Mouse (Mus musculus) mouse embryonic stem cell (cell line): Measurements from ENCODE around the gene Tssk3.

ENCODE experiments used
- in situ Hi-C, 2 experiments: fragments of 300-500 bp; cut with MboI; formaldehyde crosslinking; loops; 1 replicate in 1 of 2; 3 replicates in 1 of 2; pipeline ENCODE4 v1.14.3; 2019 to 2020; ENCODE audit warnings: low sequenced_read_pairs in 2 of 2, low pct_unique_long_range_greater_than_20kb in 1 of 2, mixed read lengths in 1 of 2; ENCODE audit not compliant: unreplicated experiment in 1 of 2

Tssk3 gene

GRCm38 (mm10) chr4:129502901-129503444 lies 12.2 kb upstream of the Tssk3 start:
- in situ Hi-C loops = no loop called here

- in situ Hi-C loops = no loop called here
Measured at GRCm38 (mm10) chr4:129502327-129502888, 11.6 kb upstream of the Tssk3 start.

- in situ Hi-C loops = no loop called here
Measured at GRCm38 (mm10) chr4:129500607-129501566, 10.1 kb upstream of the Tssk3 start.

GRCm38 (mm10) chr4:129500017-129500416 lies 9.2 kb upstream of the Tssk3 start:
- in situ Hi-C loops = no loop called here

GRCm38 (mm10) chr4:129498941-129499340 lies 8.1 kb upstream of the Tssk3 start:
- in situ Hi-C loops = no loop called here

GRCm38 (mm10) chr4:129496631-129497030 lies 5.8 kb upstream of the Tssk3 start:
- in situ Hi-C loops = no loop called here

- in situ Hi-C loops = no loop called here
Measured at GRCm38 (mm10) chr4:129495672-129496562, 5.1 kb upstream of the Tssk3 start.

GRCm38 (mm10) chr4:129494681-129495080 lies 3.9 kb upstream of the Tssk3 start:
- in situ Hi-C loops = no loop called here

GRCm38 (mm10) chr4:129481090-129481489 lies 9.7 kb downstream of the Tssk3 start:
- in situ Hi-C loops = no loop called here

- in situ Hi-C loops = no loop called here
Measured at GRCm38 (mm10) chr4:129479863-129480262, 11.0 kb downstream of the Tssk3 start.

GRCm38 (mm10) chr4:129476047-129476446 lies 14.8 kb downstream of the Tssk3 start:
- in situ Hi-C loops = no loop called here

GRCm38 (mm10) chr4:129464286-129464815 lies 26.5 kb downstream of the Tssk3 start:
- in situ Hi-C loops = no loop called here

- in situ Hi-C loops = no loop called here
Measured at GRCm38 (mm10) chr4:129463097-129464059, 27.4 kb downstream of the Tssk3 start.

GRCm38 (mm10) chr4:129462118-129462517 lies 28.7 kb downstream of the Tssk3 start:
- in situ Hi-C loops = no loop called here

- in situ Hi-C loops = no loop called here
Measured at GRCm38 (mm10) chr4:129461183-129461960, 29.4 kb downstream of the Tssk3 start, which contains the start of gene Bsdc1. Bsdc1 (plus strand) TSS chr4:129461581.

- in situ Hi-C loops = no loop called here
Measured at GRCm38 (mm10) chr4:129460827-129461182, 30.0 kb downstream of the Tssk3 start.

GRCm38 (mm10) chr4:129459726-129460125 lies 31.1 kb downstream of the Tssk3 start:
- in situ Hi-C loops = loop anchor here (5.0 to 10.0 kb wide), 3 partner anchors 107 to 245 kb away; no protein-coding TSS in a partner anchor
